Mouse (Mus musculus) ES-Bruce4 (cell line): ENCODE measurements around the gene Kcnip3.

Source experiments
- CTCF ChIP-seq: IDR thresholded peaks from one replicate; pipeline ENCODE4 v1.8.1; 2011; ENCODE audit warnings: low read depth, low read length
- POLR2A ChIP-seq: IDR thresholded peaks from one replicate; pipeline ENCODE4 v1.8.1; 2011; ENCODE audit warnings: low read length; ENCODE audit not compliant: insufficient read depth

- TF ChIP-seq CTCF (peak; percentile 61), POLR2A (no peak)
Observed at GRCm38 (mm10) chr2:127539494-127539893, 17.6 kb upstream of the Kcnip3 start.
